Mouse (Mus musculus): ENCODE measurements around the gene Vmn2r115.
"Not testable (repeated sequence)": the region's sequence is repeated elsewhere in the genome, so short reads cannot be mapped to it uniquely, and the experiment has no call there.

Gene Vmn2r115

GRCm38 (mm10) chr17:23343441-23343840 is at the start of gene Vmn2r115:
Gene Vmn2r115 (plus strand): TSS chr17:23343741.
- DNase-seq (ENCODE audit: low spot score): not testable (repeated sequence)

GRCm38 (mm10) chr17:23312437-23312836 is 31.1 kb upstream of the Vmn2r115 start, which contains the start of gene Vmn2r114:
Gene Vmn2r114 (minus strand): TSS chr17:23312537.
- DNase-seq (ENCODE audit: low spot score): not testable (repeated sequence)

GRCm38 (mm10) chr17:23330657-23331056 is 12.9 kb upstream of the Vmn2r115 start:
- no peak for DNase-seq (ENCODE audit: low spot score)

- DNase-seq (ENCODE audit: low spot score): no peak
These were observed 8.1 kb downstream of the Vmn2r115 start for GRCm38 (mm10) chr17:23351644-23352043.

GRCm38 (mm10) chr17:23384304-23384703 is 40.8 kb downstream of the Vmn2r115 start, which contains the start of gene Vmn2r116:
Gene Vmn2r116 (plus strand): TSS chr17:23384604.
- DNase-seq (ENCODE audit: low spot score): not testable (repeated sequence)

All from ovary, postnatal 14 days (tissue).